Mouse (Mus musculus): ENCODE measurements around the gene Smoc2.

DNA sequence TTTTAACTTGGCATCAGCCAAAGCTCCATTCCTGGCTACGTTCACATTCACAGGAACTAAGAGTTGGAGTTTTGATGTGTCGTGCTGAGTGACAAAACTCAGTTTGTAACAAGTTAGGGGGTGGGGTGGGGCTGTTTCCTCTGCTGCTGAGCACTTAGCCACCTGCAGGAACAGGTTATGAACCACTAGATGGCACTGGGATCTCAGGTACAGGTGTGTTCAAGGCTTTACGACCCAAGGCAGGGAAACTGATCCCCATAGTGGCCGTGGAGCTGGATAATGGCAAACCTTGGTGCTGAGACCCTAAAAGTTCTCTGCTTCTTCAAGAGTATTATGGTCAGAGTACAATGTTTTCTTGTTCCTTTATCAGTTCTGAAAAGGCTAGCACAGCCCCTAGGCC lies 45.6 kb upstream of the Smoc2 start:
- TF ChIP-seq MAFK (IDR thresholded peaks at IDR 0.05; ENCODE audit: insufficient replicate concordance, low read length) (no peak), CTCF (conservative IDR thresholded peaks at IDR 0.05 in 1 of 2, IDR thresholded peaks at IDR 0.05 in 1 of 2; ENCODE audit: low read depth in 2 of 2, low read length in 2 of 2) (peak in 1 of 2 experiments; percentile 33; a peak in 2 of 4 replicates), POLR2AphosphoS2 (IDR thresholded peaks at IDR 0.05; ENCODE audit: low read depth, low read length) (no peak), CHD2 (IDR thresholded peaks at IDR 0.05; ENCODE audit: low read length) (no peak), TBP (conservative IDR thresholded peaks at IDR 0.05; ENCODE audit: low read depth, low read length) (no peak), POLR2A (IDR thresholded peaks at IDR 0.05; ENCODE audit: low read depth, low read length) (no peak), ZNF384 (IDR thresholded peaks at IDR 0.05; ENCODE audit: low read depth, low read length) (no peak), CHD1 (IDR thresholded peaks at IDR 0.05; ENCODE audit: low read depth, low read length) (no peak)

Measured in CH12.LX (cell line).